16 mouse cellular contexts compared by ENCODE assay signal in the genomic region with DNA sequence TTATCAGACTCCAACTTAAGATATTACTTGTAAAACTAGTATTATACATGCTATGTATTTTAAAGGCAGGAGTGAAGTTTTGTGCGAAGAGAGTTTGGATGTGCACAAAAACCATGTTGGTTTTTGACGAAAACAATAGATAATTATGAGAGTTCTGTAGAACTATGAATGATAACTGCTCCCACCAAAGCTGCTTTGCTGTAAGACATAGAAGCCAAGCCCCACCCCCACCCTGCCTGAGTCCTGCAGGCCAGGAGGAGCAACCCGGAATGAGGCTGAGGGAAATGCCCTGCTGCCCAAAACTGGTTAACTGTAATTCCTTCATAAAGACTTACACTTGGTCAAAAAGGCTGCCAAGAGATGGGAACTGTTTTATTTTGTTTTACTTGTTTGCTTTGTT.
"Had no signal": no experiment of that assay in that cellular context is flagged by ENCODE, and none has a peak within 500 bp of the region (broad histone marks: within the 10 kb centered on the region; RNA-seq: fewer than 3 reads in every experiment).

No protein-coding gene starts in this region.

- H3K9me3 ChIP-seq: limb, embryonic 12.5 days; limb, embryonic 15.5 days; liver, embryonic 13.5 days; megakaryocyte, embryonic 14.5 days; midbrain, embryonic 10.5 days; neural tube, embryonic 13.5 days had no signal

- H3K27ac ChIP-seq: limb, embryonic 12.5 days; limb, embryonic 15.5 days; liver, embryonic 13.5 days; midbrain, embryonic 10.5 days had no signal

- ATAC-seq: lung, postnatal 0 days had no signal

- DNase-seq: kidney, adult 18-20 months; kidney, adult 9 months; kidney, postnatal 14 days; kidney, postnatal 4 days; left cerebral cortex, postnatal 4 days; liver, embryonic 13.5 days; lung, embryonic 14.5 days; lung, postnatal 36 days; thymus, adult 18-20 months; thymus, postnatal 4 days had no signal

- H3K9ac ChIP-seq: limb, embryonic 12.5 days; limb, embryonic 15.5 days; liver, embryonic 13.5 days; lung, embryonic 14.5 days; neural tube, embryonic 13.5 days had no signal

- H3K27me3 ChIP-seq: neural tube, embryonic 13.5 days had no signal

- H3K4me2 ChIP-seq: limb, embryonic 12.5 days; limb, embryonic 15.5 days; liver, embryonic 13.5 days; lung, embryonic 14.5 days had no signal

- H3K36me3 ChIP-seq: limb, embryonic 12.5 days; limb, embryonic 15.5 days; liver, embryonic 13.5 days; midbrain, embryonic 10.5 days; neural tube, embryonic 13.5 days had no signal

- H3K4me3 ChIP-seq: limb, embryonic 12.5 days; limb, embryonic 15.5 days; liver, embryonic 13.5 days; megakaryocyte, embryonic 14.5 days; midbrain, embryonic 10.5 days; neural tube, embryonic 13.5 days had no signal
